Mouse (Mus musculus) liver, embryonic 14.5 days (tissue): ENCODE results near the gene Gm17334.

Experiments used
- CTCF ChIP-seq: IDR thresholded peaks from 2 replicates; pipeline ENCODE4 v1.5.1; 2016; ENCODE audit warnings: antibody characterized with exemption, low read depth, control low read depth
- EP300 ChIP-seq: IDR thresholded peaks from 2 replicates; pipeline ENCODE4 v1.6.1; 2016; ENCODE audit warnings: antibody characterized with exemption, low read depth

DNA sequence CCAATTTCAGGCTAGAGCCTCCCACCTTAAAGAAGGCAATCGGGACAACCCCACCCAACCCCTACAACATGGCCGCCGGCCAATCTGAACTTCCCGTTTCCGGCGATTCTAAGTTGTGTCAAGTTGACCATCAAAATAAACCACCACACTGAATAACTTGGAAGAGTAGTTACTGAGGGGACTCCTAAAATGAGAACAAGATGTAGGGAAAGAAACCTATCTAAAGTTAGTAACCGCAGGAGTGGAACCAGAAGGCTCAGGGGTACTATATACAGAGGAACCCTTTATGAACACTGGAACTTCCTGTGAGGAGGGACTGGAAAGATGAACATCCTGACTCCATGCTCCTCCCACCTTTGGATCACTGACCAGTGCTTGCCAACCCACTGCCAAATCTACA is 41.5 kb downstream of the Gm17334 start:
- TF ChIP-seq CTCF, result no peak
- TF ChIP-seq EP300, result no peak
